Mouse (Mus musculus): ENCODE data around the gene Adssl1.

DNA sequence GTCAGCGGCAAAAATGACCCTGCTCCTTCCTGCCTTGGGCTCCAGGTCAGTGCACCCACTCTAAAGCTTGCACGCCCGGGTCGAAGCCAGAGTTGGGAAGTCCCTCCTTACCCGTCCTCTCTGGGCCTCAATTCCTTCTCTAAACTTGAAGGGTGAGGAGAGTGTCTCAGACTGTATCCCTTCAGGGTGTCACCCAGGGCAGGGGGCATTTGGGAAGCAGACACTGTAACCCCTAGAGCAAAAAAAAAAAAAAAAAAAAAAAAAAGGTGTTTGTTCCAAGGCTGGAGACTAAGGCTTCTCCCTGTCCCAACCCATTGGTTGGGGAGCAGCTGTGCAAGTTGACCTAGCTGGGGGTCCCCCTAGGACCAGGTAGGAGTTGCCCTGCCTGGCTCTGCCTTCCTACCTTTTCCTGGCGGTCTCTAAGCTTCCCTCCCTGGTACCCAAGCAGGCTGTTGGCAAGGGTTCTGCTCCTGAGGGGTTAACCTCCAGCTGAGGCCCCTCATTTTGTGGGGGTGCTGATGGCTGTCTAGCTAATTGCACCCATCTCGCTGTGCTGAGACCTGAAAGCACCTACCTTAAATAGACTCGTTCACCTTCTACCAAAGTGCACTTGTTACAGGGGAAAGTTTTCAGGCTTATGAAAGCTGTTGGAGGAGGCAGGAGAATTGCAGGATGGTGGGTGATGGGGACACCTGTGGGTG lies 30.2 kb upstream of the Adssl1 start:
- TF ChIP-seq CTCF (IDR thresholded peaks at IDR 0.05; ENCODE audit: borderline replicate concordance, control insufficient read depth, extremely low read depth, insufficient read depth, low read length, poor library complexity) (no peak), POLR2A (IDR thresholded peaks at IDR 0.05; ENCODE audit: control insufficient read depth, extremely low read depth, insufficient read depth, low read length, poor library complexity) (no peak)

Data from thymus, adult 2 months (tissue).